Mouse (Mus musculus) CH12.LX (cell line): ENCODE results near the gene Vps37b. TPM values are rescaled to one million over a fixed set of nuclear protein-coding genes. Genes with fewer than 3 reads are reported as not detected.

Experiments used
- DNase-seq: peaks from one replicate; pipeline ENCODE4 v3.0.0-alpha.2; 2013; ENCODE audit errors: extremely low read depth
- H3K27ac ChIP-seq: 2 replicates; pipeline ENCODE4 v1.5.1; 2012; ENCODE audit warnings: low read depth, mild to moderate bottlenecking, control low read depth, moderate library complexity; ENCODE audit not compliant: insufficient read depth
- H3K27me3 ChIP-seq: replicated peaks from 2 replicates; pipeline ENCODE3; 2012; ENCODE audit warnings: inconsistent platforms
- H3K36me3 ChIP-seq, 2 experiments: replicated peaks in 1 of 2; 2 replicates each; pipeline versions ENCODE3 to v1.6.1; 2012; ENCODE audit warnings: inconsistent platforms in 1 of 2, low read length in 1 of 2, mild to moderate bottlenecking in 1 of 2, mixed read lengths in 1 of 2, moderate library complexity in 1 of 2; ENCODE audit not compliant: control insufficient read depth in 1 of 2, insufficient read depth in 1 of 2
- H3K4me1 ChIP-seq, 2 experiments: 2 replicates each; pipeline ENCODE4 v1.6.1; 2012; ENCODE audit warnings: inconsistent platforms in 1 of 2, moderate library complexity in 1 of 2; ENCODE audit not compliant: insufficient read depth in 2 of 2, control insufficient read depth in 1 of 2
- H3K4me2 ChIP-seq: 2 replicates; pipeline ENCODE4 v1.6.1; 2012; ENCODE audit warnings: low read depth, mild to moderate bottlenecking, control low read depth; ENCODE audit not compliant: poor library complexity, insufficient read depth, severe bottlenecking
- H3K4me3 ChIP-seq, 3 experiments: fragments of 150-350 bp in 1 of 3; sonication (generic) in 1 of 3; replicated peaks in 1 of 3; 2 replicates each; pipeline versions ENCODE3 to v1.5.1; 2011 to 2012; ENCODE audit warnings: low read depth in 2 of 3, low read length in 2 of 3, mild to moderate bottlenecking in 2 of 3, moderate library complexity in 2 of 3, control low read depth in 1 of 3, improper control_type of control experiment in 1 of 3, inconsistent platforms in 1 of 3, mixed read lengths in 1 of 3; ENCODE audit not compliant: poor library complexity in 1 of 3
- H3K79me2 ChIP-seq: replicated peaks from 2 replicates; pipeline ENCODE4 v1.6.1; 2012; ENCODE audit warnings: mild to moderate bottlenecking, moderate library complexity; ENCODE audit not compliant: control insufficient read depth, poor library complexity, insufficient read depth, severe bottlenecking; ENCODE audit errors: extremely low read depth
- H3K9ac ChIP-seq: 2 replicates; pipeline ENCODE4 v1.6.1; 2012; ENCODE audit warnings: low read depth, mild to moderate bottlenecking, control low read depth, moderate library complexity; ENCODE audit not compliant: insufficient read depth
- H3K9me3 ChIP-seq: replicated peaks from 2 replicates; pipeline ENCODE3; 2012; ENCODE audit warnings: low read length, inconsistent platforms, mixed read lengths
- CHD1 ChIP-seq: IDR thresholded peaks from 2 replicates; pipeline ENCODE4 v1.6.1; 2012; ENCODE audit warnings: low read depth, low read length, improper control_type of control experiment, inconsistent platforms
- CTCF ChIP-seq, 2 experiments: IDR thresholded peaks in 1 of 2; conservative IDR thresholded peaks in 1 of 2; 2 replicates each; pipeline ENCODE4 v1.5.1; 2011 to 2012; ENCODE audit warnings: low read depth in 2 of 2, low read length in 2 of 2, improper control_type of control experiment in 1 of 2, inconsistent platforms in 1 of 2, mild to moderate bottlenecking in 1 of 2, moderate library complexity in 1 of 2
- E2F4 ChIP-seq: IDR thresholded peaks from 2 replicates; pipeline ENCODE4 v1.6.1; 2011; ENCODE audit warnings: low read depth, low read length, improper control_type of control experiment; ENCODE audit not compliant: insufficient replicate concordance
- ELF1 ChIP-seq: IDR thresholded peaks from 2 replicates; pipeline ENCODE4 v1.6.1; 2014; ENCODE audit warnings: low read depth, mild to moderate bottlenecking, inconsistent platforms, low read length, improper control_type of control experiment
- ETS1 ChIP-seq: conservative IDR thresholded peaks from 2 replicates; pipeline ENCODE4 v1.6.1; 2012; ENCODE audit warnings: low read depth, mild to moderate bottlenecking, inconsistent platforms, low read length, improper control_type of control experiment, moderate library complexity
- GABPA ChIP-seq: IDR thresholded peaks from 2 replicates; pipeline ENCODE4 v1.6.1; 2012; ENCODE audit warnings: low read depth, low read length, improper control_type of control experiment, inconsistent platforms; ENCODE audit not compliant: insufficient replicate concordance
- HCFC1 ChIP-seq: IDR thresholded peaks from 2 replicates; pipeline ENCODE4 v1.6.1; 2012; ENCODE audit warnings: low read depth, mild to moderate bottlenecking, inconsistent platforms, low read length, improper control_type of control experiment
- JUND ChIP-seq: conservative IDR thresholded peaks from 2 replicates; pipeline ENCODE4 v1.6.1; 2011; ENCODE audit warnings: low read depth, low read length, improper control_type of control experiment
- KAT2A ChIP-seq: IDR thresholded peaks from 2 replicates; pipeline ENCODE4 v1.6.1; 2012; ENCODE audit warnings: low read length, improper control_type of control experiment, inconsistent platforms; ENCODE audit not compliant: insufficient replicate concordance
- MAX ChIP-seq: IDR thresholded peaks from 2 replicates; pipeline ENCODE4 v1.6.1; 2011; ENCODE audit warnings: low read length, improper control_type of control experiment
- MEF2A ChIP-seq: IDR thresholded peaks from 2 replicates; pipeline ENCODE4 v1.6.1; 2014; ENCODE audit warnings: low read depth, mild to moderate bottlenecking, inconsistent platforms, low read length, improper control_type of control experiment, borderline replicate concordance
- PAX5 ChIP-seq: IDR thresholded peaks from 2 replicates; pipeline ENCODE4 v1.6.1; 2012; ENCODE audit warnings: low read length, inconsistent platforms, mixed read lengths
- RAD21 ChIP-seq: IDR thresholded peaks from 2 replicates; pipeline ENCODE4 v1.6.1; 2011; ENCODE audit warnings: low read depth, mild to moderate bottlenecking, low read length, improper control_type of control experiment, moderate library complexity
- RCOR1 ChIP-seq: conservative IDR thresholded peaks from 2 replicates; pipeline ENCODE4 v1.6.1; 2012; ENCODE audit warnings: low read depth, mild to moderate bottlenecking, inconsistent platforms, low read length, improper control_type of control experiment
- SIN3A ChIP-seq: IDR thresholded peaks from 2 replicates; pipeline ENCODE4 v1.6.1; 2012; ENCODE audit warnings: low read length, improper control_type of control experiment, inconsistent platforms
- TBP ChIP-seq: conservative IDR thresholded peaks from 2 replicates; pipeline ENCODE4 v1.6.1; 2011; ENCODE audit warnings: low read depth, low read length, improper control_type of control experiment
- UBTF ChIP-seq: IDR thresholded peaks from 2 replicates; pipeline ENCODE4 v1.6.1; 2012; ENCODE audit warnings: low read depth, mild to moderate bottlenecking, inconsistent platforms, low read length, improper control_type of control experiment, moderate library complexity
- USF1 ChIP-seq: IDR thresholded peaks from 2 replicates; pipeline ENCODE4 v1.6.1; 2014; ENCODE audit warnings: low read depth, mild to moderate bottlenecking, inconsistent platforms, low read length, improper control_type of control experiment
- ZMIZ1 ChIP-seq: IDR thresholded peaks from 2 replicates; pipeline ENCODE4 v1.6.1; 2012; ENCODE audit warnings: low read depth, mild to moderate bottlenecking, inconsistent platforms, low read length, improper control_type of control experiment
- ZNF384 ChIP-seq: IDR thresholded peaks from 2 replicates; pipeline ENCODE4 v1.6.1; 2012; ENCODE audit warnings: low read depth, low read length, improper control_type of control experiment, inconsistent platforms
- dilution Hi-C: fragments of 300-500 bp; cut with MboI; formaldehyde crosslinking; loops from 2 replicates; pipeline ENCODE4 v1.14.3; 2020; ENCODE audit warnings: low sequenced_read_pairs; ENCODE audit not compliant: extremely low pct_unique_long_range_greater_than_20kb, extremely low pct_ligation_motif_present
- in situ Hi-C: fragments of 300-500 bp; cut with MboI; formaldehyde crosslinking; loops from 3 replicates; pipeline ENCODE4 v1.14.3; 2019; ENCODE audit warnings: low sequenced_read_pairs, low pct_ligation_motif_present, low pct_unique_long_range_greater_than_20kb, mixed read lengths
- polyA plus RNA-seq: library from polyadenylated mRNA; unstranded; fragments of >175 nt; gene quantifications from 2 replicates; pipeline ENCODE4 v1.2.1, GENCODE M21; 2012; ENCODE audit warnings: low read depth; ENCODE audit not compliant: insufficient read length
- total RNA-seq, 2 experiments: library from RNA; depleted of rRNA; stranded (reverse); fragments of 300-350 nt in 1 of 2; fragments of >200 nt in 1 of 2; gene quantifications; 2 replicates each; pipeline ENCODE4 v1.2.3; 2012 to 2014

The Vps37b gene
- total and polyA plus RNA-seq, 3 experiments: 8.7 to 23.5 (median 10.2) TPM

- no peak for TF ChIP-seq ZNF384
- TF ChIP-seq HCFC1: no peak
- TF ChIP-seq ELF1: no peak
These were observed 25.1 kb downstream of the Vps37b start (continued) for GRCm38 (mm10) chr5:124006891-124007491.

- dilution Hi-C loops: no loop called here
- H3K27ac ChIP-seq: peak overlapping the region; percentile 11; the same call in 1 of the 2 replicates
These were observed 25.8 kb downstream of the Vps37b start for GRCm38 (mm10) chr5:124006082-124006873.

GRCm38 (mm10) chr5:124005591-124005990, 26.5 kb downstream of the Vps37b start:
- in situ Hi-C loops: no loop called here
- no peak overlapping the region for H3K27ac ChIP-seq
- peaks cover 12 to 60% of the 10 kb centered on the region in 2 experiments for H3K4me1 ChIP-seq
- dilution Hi-C loops: no loop called here
- no peak for DNase-seq
- no peaks in the 10 kb centered on the region for H3K79me2 ChIP-seq
- no peak overlapping the region for H3K4me3 ChIP-seq
- H3K36me3 ChIP-seq: peaks cover 83 to 97% of the 10 kb centered on the region in 2 experiments
- H3K9ac ChIP-seq: no peak overlapping the region
- no peaks in the 10 kb centered on the region for H3K27me3 ChIP-seq
- no peak overlapping the region for H3K4me2 ChIP-seq
- TF ChIP-seq MAX (no peak), JUND (no peak), PAX5 (no peak), RCOR1 (no peak), SIN3A (no peak), E2F4 (no peak), USF1 (no peak), MEF2A (no peak), CHD1 (no peak), ZMIZ1 (no peak), ETS1 (no peak), RAD21 (no peak), KAT2A (no peak), GABPA (no peak), TBP (no peak)
- no peaks in the 10 kb centered on the region for H3K9me3 ChIP-seq

More at GRCm38 (mm10) chr5:124006082-124006873, 25.8 kb downstream of the Vps37b start:
- Histone ChIP-seq H3K4me3 (no peak overlapping the region), H3K4me1 (peaks cover 11 to 60% of the 10 kb centered on the region in 2 experiments), H3K27me3 (no peaks in the 10 kb centered on the region), H3K9ac (no peak overlapping the region), H3K79me2 (no peaks in the 10 kb centered on the region), H3K36me3 (peaks cover 76 to 93% of the 10 kb centered on the region in 2 experiments), H3K9me3 (no peaks in the 10 kb centered on the region), H3K4me2 (no peak overlapping the region)
- no peak for DNase-seq
- no peak for TF ChIP-seq UBTF
- TF ChIP-seq CTCF (conservative IDR thresholded peaks at IDR 0.05 in 1 of 2, IDR thresholded peaks at IDR 0.05 in 1 of 2; ENCODE audit: low read depth in 2 of 2, low read length in 2 of 2): 0 out of 4 replicates have a peak, but pooled peaks of 1 of the 2 experiments have one; percentile 5
- in situ Hi-C loops: no loop called here
